ENCODE assay signal across 11 mouse cellular contexts in the genomic region with DNA sequence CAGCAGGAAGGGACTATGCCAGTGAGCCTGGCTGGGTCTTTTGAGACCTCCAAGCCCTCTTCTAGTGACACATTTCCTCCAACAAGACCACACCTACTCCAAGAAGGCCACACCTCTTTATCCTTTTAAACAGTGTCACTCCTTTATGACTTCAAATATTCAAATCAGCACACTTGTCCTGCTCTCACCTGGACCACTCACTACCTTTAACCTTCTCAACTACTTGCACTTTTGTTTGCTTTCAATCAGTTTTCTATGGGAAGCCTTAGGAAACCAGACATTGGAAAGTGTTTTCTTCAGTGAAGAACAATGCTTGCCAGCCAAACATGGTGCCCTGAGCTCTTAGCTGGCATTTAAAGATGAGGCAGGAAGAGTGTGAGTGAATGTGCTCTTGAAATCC. TPM values are rescaled to one million over a fixed set of nuclear protein-coding genes. Genes with fewer than 3 reads are reported as not detected.
DNase-seq lines count a peak whose midpoint lies in the region; ATAC-seq and TF ChIP-seq lines count a peak whose summit lies in the region.
"Had no signal": no experiment of that assay in that cellular context is flagged by ENCODE, and none has a peak within 500 bp of the region (broad histone marks: within the 10 kb centered on the region; RNA-seq: fewer than 3 reads in every experiment).

A gene (minus strand): TSS at position 101 of the 400 bp plus-strand sequence.

- DNase-seq in kidney, adult 18-20 months, result no peak
- no peak for DNase-seq in brain, embryonic 14.5 days (ENCODE audit: low read depth)
- DNase-seq in hindbrain, embryonic 11.5 days (ENCODE audit: low spot score), result no peak
- DNase-seq in retina, postnatal 1 day, result no peak
- DNase-seq in adrenal gland, postnatal 25 days, result no peak
- DNase-seq: cerebellum, adult 2 months; heart, adult 18-20 months; lung, postnatal 14 days had no signal

- H3K27ac ChIP-seq in kidney, embryonic 15.5 days, result no peak within 1 kb of the TSS
- H3K27ac ChIP-seq in hindbrain, embryonic 11.5 days (ENCODE audit: low read depth, low read length), result no peak within 1 kb of the TSS

- H3K27me3 ChIP-seq in kidney, embryonic 15.5 days, result no peaks in the 10 kb centered on the region
- H3K27me3 ChIP-seq in hindbrain, embryonic 11.5 days (ENCODE audit: control insufficient read depth, insufficient read depth, low read length), result no peaks in the 10 kb centered on the region

- ATAC-seq in kidney, embryonic 15.5 days (replicated peaks; ENCODE audit: low FRiP score), result no peak
- ATAC-seq in hindbrain, embryonic 11.5 days (ENCODE audit: low FRiP score), result no peak
- ATAC-seq in megakaryocyte-erythroid progenitor cell, adult 5-6 weeks (replicated peaks; ENCODE audit: low FRiP score, low TSS enrichment, poor library complexity, severe bottlenecking), result no peak
- no peak for ATAC-seq in cerebellum, adult (ENCODE audit: insufficient number of reproducible peaks, low FRiP score, low TSS enrichment)

- H3K4me2 ChIP-seq in kidney, embryonic 15.5 days, result no peak within 1 kb of the TSS
- no peak within 1 kb of the TSS for H3K4me2 ChIP-seq in hindbrain, embryonic 11.5 days (replicated peaks; ENCODE audit: low read depth, low read length)

- peaks cover 59% of the 10 kb centered on the region for H3K36me3 ChIP-seq in kidney, embryonic 15.5 days
- no peaks in the 10 kb centered on the region for H3K36me3 ChIP-seq in hindbrain, embryonic 11.5 days (ENCODE audit: control insufficient read depth, insufficient read depth, low read length)

- H3K4me1 ChIP-seq in kidney, embryonic 15.5 days, result no peaks in the 10 kb centered on the region
- H3K4me1 ChIP-seq in hindbrain, embryonic 11.5 days (replicated peaks; ENCODE audit: control insufficient read depth, insufficient read depth, low read length), result no peaks in the 10 kb centered on the region

- TF ChIP-seq CTCF in brain, embryonic 14.5 days (IDR thresholded peaks at IDR 0.05; ENCODE audit: borderline replicate concordance, extremely low read depth, insufficient read depth, insufficient read length), result no peak

- no peak for TF ChIP-seq POLR2A in brain, embryonic 14.5 days (IDR thresholded peaks at IDR 0.05; ENCODE audit: borderline replicate concordance, extremely low read depth, insufficient read depth, insufficient read length, poor library complexity, severe bottlenecking)

- H3K9me3 ChIP-seq in kidney, embryonic 15.5 days (replicated peaks), result no peaks in the 10 kb centered on the region
- H3K9me3 ChIP-seq in hindbrain, embryonic 11.5 days (ENCODE audit: control insufficient read depth, low read length), result no peaks in the 10 kb centered on the region

- no peak within 1 kb of the TSS for H3K4me3 ChIP-seq in kidney, embryonic 15.5 days (replicated peaks)
- H3K4me3 ChIP-seq in hindbrain, embryonic 11.5 days (ENCODE audit: low read depth, low read length), result no peak within 1 kb of the TSS

- no peak within 1 kb of the TSS for H3K9ac ChIP-seq in kidney, embryonic 15.5 days
- H3K9ac ChIP-seq in hindbrain, embryonic 11.5 days (ENCODE audit: low read depth, low read length), result no peak within 1 kb of the TSS

RNA-seq across cellular contexts. Expression of the gene that starts here (rescaled TPM):
- 81.1 and 81.9 TPM in 2 replicates for polyA plus RNA-seq in kidney, embryonic 15.5 days (2015; fragmentation: Nextera tagmentation; extraction: Ambion mirVana)
- 10.9 and 15.7 TPM in 2 replicates for polyA plus RNA-seq in brain, embryonic 14.5 days (2012; rRNA removed)
- polyA plus RNA-seq in hindbrain, embryonic 11.5 days (2014; fragmentation: Nextera tagmentation; extraction: Ambion mirVana), result 95.9 and 105 TPM in 2 replicates
- total RNA-seq in megakaryocyte-erythroid progenitor cell, adult 5-6 weeks (2014; fragmentation: Nextera tagmentation), result 30.6 and 31.0 TPM in 2 replicates
- total RNA-seq in megakaryocyte-erythroid progenitor cell, adult 5-6 weeks (2017), result 13.1 and 15.7 TPM in 2 replicates
- total RNA-seq in adrenal gland, postnatal 25 days (2021), result 4.5 and 5.9 TPM in 2 replicates
